Mouse (Mus musculus) embryonic facial prominence, embryonic 14.5 days (tissue): Measurements from ENCODE around the gene C1qtnf9. TPM values are rescaled to one million over a fixed set of nuclear protein-coding genes. Genes with fewer than 3 reads are reported as not detected.

ENCODE experiments used
- ATAC-seq: fragments of 200-750 bp; cut with Nextera tagmentation; 2 replicates; pipeline ENCODE4 v1.8.0; 2017; ENCODE audit warnings: low read depth, moderate number of reproducible peaks, moderate TSS enrichment
- DNase-seq: peaks from one replicate; pipeline ENCODE4 v3.0.0-alpha.2; 2015; ENCODE audit warnings: low spot score
- H3K27ac ChIP-seq: fragments of 300-500 bp; sonication (generic); replicated peaks from 2 replicates; pipeline ENCODE4 v1.5.1; 2014; ENCODE audit warnings: low read depth, mild to moderate bottlenecking, low read length, moderate library complexity
- H3K27me3 ChIP-seq: fragments of 300-500 bp; sonication (generic); replicated peaks from 2 replicates; pipeline ENCODE4 v1.6.1; 2014; ENCODE audit warnings: low read length; ENCODE audit not compliant: control insufficient read depth, insufficient read depth
- H3K36me3 ChIP-seq: fragments of 300-500 bp; sonication (generic); 2 replicates; pipeline ENCODE4 v1.6.1; 2014; ENCODE audit warnings: low read length, mixed read lengths; ENCODE audit not compliant: control insufficient read depth, insufficient read depth
- H3K4me1 ChIP-seq: fragments of 300-500 bp; sonication (generic); 2 replicates; pipeline ENCODE4 v1.6.1; 2014; ENCODE audit warnings: antibody characterized with exemption, low read length; ENCODE audit not compliant: control insufficient read depth, insufficient read depth
- H3K4me2 ChIP-seq: fragments of 300-500 bp; sonication (generic); 2 replicates; pipeline ENCODE4 v1.6.1; 2014; ENCODE audit warnings: low read depth, mild to moderate bottlenecking, low read length, moderate library complexity, mixed read lengths
- H3K4me3 ChIP-seq: fragments of 300-500 bp; sonication (generic); 2 replicates; pipeline ENCODE4 v1.5.1; 2014; ENCODE audit warnings: low read depth, mild to moderate bottlenecking, low read length
- H3K9ac ChIP-seq: fragments of 300-500 bp; sonication (generic); 2 replicates; pipeline ENCODE4 v1.6.1; 2014; ENCODE audit warnings: low read depth, mild to moderate bottlenecking, low read length, moderate library complexity, mixed read lengths
- H3K9me3 ChIP-seq: fragments of 300-500 bp; sonication (generic); 2 replicates; pipeline ENCODE4 v1.6.1; 2016; ENCODE audit warnings: low read length; ENCODE audit not compliant: control insufficient read depth
- WGBS: fragments of 180-500 bp; shearing (Covaris S2); extraction: QIAGEN DNeasy Blood & Tissue Kit; methylation state at CpG from one replicate; pipeline ENCODE4 v1.1.7; 2014; 5-methylcytosine and 5-hydroxymethylcytosine counted together
- polyA plus RNA-seq: library from polyadenylated mRNA; unstranded; fragments of >200 nt; fragmentation: Nextera tagmentation; extraction: Ambion mirVana; gene quantifications from 2 replicates; pipeline ENCODE4 v1.2.1, GENCODE M21; 2014

Gene C1qtnf9
- polyA plus RNA-seq, 1 experiment from 2014 or later = 1.3 TPM

DNA sequence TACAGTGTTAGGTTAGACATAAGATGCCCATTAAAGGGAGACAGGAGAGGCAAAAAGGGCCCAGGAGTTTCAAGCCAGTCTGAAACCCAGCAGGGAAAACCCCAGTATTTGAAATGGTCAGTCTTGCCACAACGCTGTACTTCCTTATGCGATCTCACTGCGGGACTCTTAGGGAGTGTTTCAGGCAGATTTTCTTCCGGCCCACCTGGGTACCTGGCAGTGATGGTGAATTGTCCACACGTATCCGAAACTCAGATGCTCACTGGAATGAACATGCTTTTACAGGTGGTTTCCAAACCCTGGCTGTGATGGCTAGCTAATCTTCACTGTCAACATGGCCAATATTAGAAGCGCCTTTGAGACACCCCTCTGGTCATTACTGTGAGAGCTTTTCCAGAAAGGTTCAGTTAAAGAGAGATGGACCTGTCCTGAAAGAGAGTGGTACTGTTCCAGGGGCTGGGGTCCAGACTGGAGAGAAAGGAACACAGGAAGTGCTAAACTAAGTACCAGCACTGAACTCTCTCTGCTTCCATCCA is 14.3 kb downstream of the C1qtnf9 start:
- 40% methylated on average over 7 of the region's 7 CpGs for WGBS
- no peak overlapping the region for H3K4me3 ChIP-seq
- no peaks in the 10 kb centered on the region for H3K9me3 ChIP-seq

DNA sequence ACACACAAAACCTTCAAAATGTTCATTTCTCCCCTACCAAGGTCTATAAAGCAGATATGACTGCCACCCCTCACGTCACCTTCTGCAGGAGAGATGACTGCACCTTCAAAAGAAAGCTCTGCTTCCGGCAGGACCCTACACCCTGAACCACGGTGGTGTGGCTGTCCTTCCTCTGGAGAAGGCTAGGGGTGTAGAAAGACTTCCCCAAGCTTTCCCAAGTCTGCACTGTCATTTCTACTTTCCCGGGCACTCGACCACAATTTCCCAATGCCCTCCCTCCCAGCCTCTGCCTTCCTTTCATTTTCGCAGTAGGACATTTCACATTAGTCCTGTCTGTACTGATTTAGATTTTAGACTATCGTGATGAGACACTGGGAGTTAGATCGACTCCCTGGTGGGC is 15.3 kb downstream of the C1qtnf9 start:
- 39% methylated on average over 8 of the region's 8 CpGs for WGBS
- H3K4me3 ChIP-seq = no peak overlapping the region
- H3K27ac ChIP-seq = no peak overlapping the region
- DNase-seq (no peak), ATAC-seq (no peak)
- H3K4me2 ChIP-seq = no peak overlapping the region
- 0 out of 2 replicates have a peak overlapping the region, but pooled peaks have one; percentile 6 for H3K9ac ChIP-seq
- peaks cover 5% of the 10 kb centered on the region for H3K36me3 ChIP-seq
- no peaks in the 10 kb centered on the region for H3K9me3 ChIP-seq
- H3K4me1 ChIP-seq = peaks cover 4% of the 10 kb centered on the region
- no peaks in the 10 kb centered on the region for H3K27me3 ChIP-seq

More for the DNA sequence above, 14.3 kb downstream of the C1qtnf9 start:
- H3K4me1 ChIP-seq = peaks cover 4% of the 10 kb centered on the region
- ATAC-seq = no peak
- DNase-seq = no peak
- no peak overlapping the region for H3K27ac ChIP-seq
- no peaks in the 10 kb centered on the region for H3K27me3 ChIP-seq
- H3K36me3 ChIP-seq = no peaks in the 10 kb centered on the region
- no peak overlapping the region for H3K9ac ChIP-seq
- no peak overlapping the region for H3K4me2 ChIP-seq

DNA sequence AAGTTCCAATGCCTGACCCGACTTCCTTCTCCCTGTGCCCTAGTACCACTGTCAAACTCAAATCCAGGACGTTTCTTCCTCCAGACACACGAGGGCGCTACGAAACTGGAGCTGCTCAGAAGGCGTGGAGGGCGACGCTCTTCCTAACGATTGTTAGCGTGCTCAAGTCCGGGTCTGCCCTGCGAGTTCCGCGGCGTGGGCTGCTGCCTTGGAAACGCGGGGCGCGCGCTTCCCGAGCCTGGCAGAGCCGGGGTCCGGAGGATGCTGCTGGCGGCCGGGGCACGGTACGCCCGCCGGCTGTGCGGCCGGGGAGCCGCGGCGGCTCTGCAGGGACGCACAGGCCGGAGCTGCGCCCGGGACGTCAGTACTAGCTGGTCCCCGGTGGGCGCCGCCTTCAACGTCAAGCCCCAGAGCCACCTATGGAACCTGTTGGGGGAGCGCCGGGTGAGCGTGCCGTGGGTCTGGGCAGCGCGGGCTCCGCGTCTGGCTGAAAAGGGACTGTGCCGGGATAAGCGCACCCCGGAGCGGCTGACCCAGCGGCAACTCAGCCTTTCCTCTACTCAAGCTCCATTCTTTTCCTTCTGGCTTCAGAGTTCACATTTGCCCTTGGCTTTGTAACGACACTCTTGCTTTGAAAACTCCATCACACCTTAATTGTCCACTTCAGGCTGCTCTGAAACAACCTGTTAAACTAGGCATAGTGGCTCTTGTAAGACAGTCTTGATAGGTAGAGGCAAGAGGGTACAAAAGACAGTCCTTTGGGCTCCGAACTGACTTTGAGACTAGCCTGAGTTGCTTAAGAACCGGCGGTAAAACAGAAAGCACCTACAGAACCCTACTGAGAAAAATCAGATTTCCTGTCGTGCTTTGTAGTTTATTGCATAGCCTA is 16.7 kb downstream of the C1qtnf9 start, which contains the start of gene Mipep:
TSS of gene Mipep (plus strand) at position 147 of the 889 bp plus-strand sequence.
- Histone ChIP-seq H3K9me3 (no peaks in the 10 kb centered on the region), H3K4me1 (peaks cover 4% of the 10 kb centered on the region), H3K27ac (no peak within 1 kb of the TSS), H3K36me3 (peaks cover 9% of the 10 kb centered on the region), H3K27me3 (no peaks in the 10 kb centered on the region), H3K4me3 (peak within 1 kb of the TSS; percentile 78), H3K4me2 (peak within 1 kb of the TSS; percentile 79), H3K9ac (peak within 1 kb of the TSS; percentile 82)
- WGBS = 2% methylated on average over 44 of the region's 61 CpGs
- DNase-seq = peak; percentile 96
- peak; percentile 96 for ATAC-seq

DNA sequence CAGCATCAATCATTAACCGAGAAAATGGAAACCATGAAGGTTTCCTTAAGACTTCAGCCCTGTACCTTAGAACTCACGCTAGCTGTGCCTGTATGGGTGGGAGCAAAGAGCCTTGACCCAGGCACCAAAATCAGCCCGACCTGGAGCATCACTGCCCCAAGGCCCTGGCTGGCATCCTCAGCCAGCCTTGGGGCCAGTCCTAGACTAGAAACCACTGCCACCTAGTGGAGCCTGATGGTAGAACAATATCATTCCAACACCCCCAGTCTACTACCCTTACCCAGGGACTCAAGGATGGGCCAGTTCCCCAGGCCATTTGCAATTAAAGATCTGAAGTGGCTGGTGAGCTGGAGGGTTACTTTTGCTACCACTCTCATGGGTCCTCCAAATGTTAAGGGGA is 22.2 kb downstream of the C1qtnf9 start:
- Histone ChIP-seq H3K4me1 (peaks cover 3% of the 10 kb centered on the region), H3K9ac (no peak overlapping the region), H3K4me3 (no peak overlapping the region), H3K27me3 (no peaks in the 10 kb centered on the region), H3K9me3 (no peaks in the 10 kb centered on the region), H3K36me3 (peaks cover 25% of the 10 kb centered on the region), H3K27ac (no peak overlapping the region), H3K4me2 (no peak overlapping the region)
- WGBS = 46% methylated on average over 3 of the region's 3 CpGs
- DNase-seq (peak; percentile 42), ATAC-seq (no peak)

DNA sequence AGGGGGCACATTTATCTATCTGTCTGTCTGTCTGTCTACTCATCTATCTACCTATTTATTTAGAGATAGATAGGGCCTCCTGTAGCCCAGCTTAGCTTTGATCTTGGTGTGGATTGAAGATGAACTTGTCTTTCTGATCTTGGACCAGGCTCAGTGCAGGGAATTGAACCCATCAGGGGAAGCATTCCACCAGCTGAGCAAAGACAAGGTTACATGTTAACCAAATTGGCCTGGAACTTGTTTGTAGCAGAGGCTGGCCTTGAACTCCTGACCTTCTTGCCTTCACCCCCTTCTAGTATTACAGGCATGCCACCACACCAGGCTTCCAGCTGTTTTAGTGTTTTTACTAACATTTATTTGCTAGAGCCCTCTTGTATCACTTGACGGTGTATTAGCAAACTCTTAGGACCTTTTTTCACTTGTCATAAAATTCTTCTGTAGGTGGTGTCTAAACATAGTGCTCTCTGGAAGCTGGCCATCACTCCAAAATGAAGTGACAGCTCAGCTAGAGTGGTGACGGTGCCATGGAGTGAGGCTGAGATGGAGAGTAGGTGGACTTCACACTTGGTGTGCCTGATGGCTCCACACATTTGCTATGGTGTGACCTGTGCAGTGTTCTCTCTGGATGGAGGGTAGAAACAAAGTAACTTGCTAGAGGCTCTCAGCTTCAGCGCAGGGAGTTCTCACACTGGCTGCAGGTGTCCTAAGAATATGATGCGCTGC is 28.8 kb downstream of the C1qtnf9 start:
- no peak overlapping the region for H3K9ac ChIP-seq
- H3K27me3 ChIP-seq = no peaks in the 10 kb centered on the region
- ATAC-seq (no peak), DNase-seq (no peak)
- H3K36me3 ChIP-seq = peaks cover 27% of the 10 kb centered on the region
- no peaks in the 10 kb centered on the region for H3K4me1 ChIP-seq
- WGBS = 88% methylated on average over 4 of the region's 4 CpGs
- no peaks in the 10 kb centered on the region for H3K9me3 ChIP-seq
- no peak overlapping the region for H3K4me3 ChIP-seq
- H3K27ac ChIP-seq = no peak overlapping the region
- H3K4me2 ChIP-seq = no peak overlapping the region

DNA sequence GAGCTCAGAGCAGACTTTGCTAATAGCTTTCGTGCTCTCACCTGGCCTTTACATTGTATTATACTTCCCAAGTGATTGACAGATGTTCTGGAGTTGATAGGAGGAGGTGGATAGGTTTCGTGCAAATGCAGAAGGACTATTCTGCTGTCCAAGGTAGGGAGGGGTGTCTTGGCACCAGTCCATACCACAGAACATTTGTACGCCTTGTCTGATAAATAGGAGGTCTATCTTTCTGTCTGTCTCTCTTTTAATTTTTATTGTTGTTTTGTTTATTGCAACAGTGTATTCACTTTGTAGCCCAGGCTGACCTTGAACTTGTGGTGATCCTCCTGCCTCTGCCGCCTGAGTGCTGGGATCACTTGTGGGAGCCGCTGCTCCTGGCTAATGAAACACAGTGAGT is 29.7 kb downstream of the C1qtnf9 start:
- Histone ChIP-seq H3K4me3 (no peak overlapping the region), H3K9me3 (no peaks in the 10 kb centered on the region), H3K9ac (no peak overlapping the region), H3K4me2 (no peak overlapping the region), H3K27ac (no peak overlapping the region), H3K4me1 (no peaks in the 10 kb centered on the region), H3K36me3 (peaks cover 27% of the 10 kb centered on the region), H3K27me3 (no peaks in the 10 kb centered on the region)
- WGBS = 89% methylated on average over 5 of the region's 5 CpGs
- DNase-seq (no peak), ATAC-seq (no peak)

DNA sequence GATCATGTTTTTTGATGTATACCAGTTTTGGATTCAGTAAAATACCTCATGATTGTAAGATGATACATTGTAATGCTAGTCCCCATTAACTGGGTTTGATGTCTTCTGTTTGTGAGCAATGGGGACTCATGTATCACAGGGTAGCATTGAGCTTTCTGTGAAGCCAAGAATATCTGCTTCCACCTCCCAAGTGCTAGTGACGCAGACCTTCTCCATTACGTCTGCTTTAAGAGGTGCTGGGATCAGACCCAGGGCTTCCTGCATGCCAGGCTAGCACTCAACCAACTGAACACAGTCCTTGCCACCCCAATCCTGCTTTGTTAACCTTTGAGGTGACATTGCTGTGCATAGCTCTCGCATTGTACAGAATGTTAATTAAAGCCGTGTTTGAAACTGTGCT is 30.8 kb downstream of the C1qtnf9 start:
- H3K4me1 ChIP-seq = no peaks in the 10 kb centered on the region
- no peak overlapping the region for H3K4me3 ChIP-seq
- no peaks in the 10 kb centered on the region for H3K27me3 ChIP-seq
- H3K9me3 ChIP-seq = no peaks in the 10 kb centered on the region
- no peak for DNase-seq
- H3K36me3 ChIP-seq = peaks cover 33% of the 10 kb centered on the region
- no peak overlapping the region for H3K9ac ChIP-seq
- no peak overlapping the region for H3K27ac ChIP-seq
- WGBS = 79% methylated on average over 4 of the region's 4 CpGs
- no peak overlapping the region for H3K4me2 ChIP-seq
- ATAC-seq = no peak

DNA sequence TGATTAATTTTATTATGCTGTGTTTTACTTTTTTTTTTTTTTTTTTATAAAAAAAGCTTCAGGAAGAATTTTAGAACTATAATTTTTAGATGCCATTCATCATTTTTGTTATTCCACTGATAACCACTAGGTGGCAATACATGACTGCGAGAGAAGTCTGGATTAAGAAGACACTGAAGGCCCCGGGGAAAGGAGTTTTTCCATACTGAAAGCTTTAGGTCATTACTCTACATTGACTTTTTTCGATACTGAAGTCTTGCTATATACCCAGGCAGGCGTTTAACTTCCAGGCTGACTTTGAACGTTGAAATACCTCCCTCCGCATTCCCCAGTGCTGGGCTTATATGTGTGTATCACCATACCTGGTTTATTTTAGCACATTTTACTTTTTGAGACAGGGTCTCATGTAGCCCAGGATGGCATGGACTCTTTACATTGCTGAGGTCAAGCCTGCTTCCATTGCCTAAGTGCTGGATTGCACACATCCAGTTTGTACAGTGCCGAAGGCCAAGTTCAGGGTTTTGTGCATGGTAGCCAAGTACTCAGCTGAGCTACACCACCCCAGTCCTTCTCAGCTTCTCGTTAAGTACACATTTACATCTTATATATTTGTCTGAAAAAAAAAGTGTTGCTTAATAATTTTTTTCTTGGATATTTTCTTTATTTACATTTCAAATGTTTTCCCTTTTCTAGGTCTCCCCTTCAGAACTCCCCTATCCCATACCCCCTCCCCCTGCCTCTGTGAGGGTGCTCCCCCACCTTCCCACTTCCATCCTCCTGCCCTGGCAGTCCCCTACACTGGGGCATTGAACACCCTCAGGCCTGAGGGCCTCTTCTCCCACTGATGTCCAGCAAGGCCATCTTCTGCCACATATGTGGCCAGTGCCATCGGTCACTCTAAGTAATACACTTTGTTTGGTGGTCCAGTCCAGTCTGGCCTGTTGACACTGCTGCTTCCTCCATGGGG is 32.1 kb downstream of the C1qtnf9 start:
- Histone ChIP-seq H3K9ac (no peak overlapping the region), H3K36me3 (peaks cover 41% of the 10 kb centered on the region), H3K27me3 (no peaks in the 10 kb centered on the region), H3K4me2 (no peak overlapping the region), H3K4me1 (no peaks in the 10 kb centered on the region), H3K27ac (no peak overlapping the region), H3K4me3 (no peak overlapping the region), H3K9me3 (no peaks in the 10 kb centered on the region)
- 43% methylated on average over 9 of the region's 9 CpGs for WGBS
- ATAC-seq (no peak), DNase-seq (peak; percentile 93)
